Mouse (Mus musculus) kidney, postnatal 0 days (tissue): ENCODE data around the gene Pklr. TPM values are rescaled to one million over a fixed set of nuclear protein-coding genes. Genes with fewer than 3 reads are reported as not detected.

Experiments
- ATAC-seq: fragments of 200-750 bp; cut with Nextera tagmentation; replicated peaks from 2 replicates; pipeline ENCODE4 v1.8.0; 2017; ENCODE audit warnings: low read depth, moderate number of reproducible peaks, moderate TSS enrichment, moderate library complexity; ENCODE audit not compliant: low FRiP score
- DNase-seq: peaks from one replicate; pipeline ENCODE4 v3.0.0-alpha.2; 2016; ENCODE audit warnings: low spot score
- H3K27ac ChIP-seq: fragments of 300-500 bp; sonication (generic); 2 replicates; pipeline ENCODE4 v1.5.1; 2014; ENCODE audit warnings: mild to moderate bottlenecking
- H3K27me3 ChIP-seq: fragments of 300-500 bp; sonication (generic); 2 replicates; pipeline ENCODE4 v1.6.1; 2014; ENCODE audit warnings: low read length, mixed read lengths; ENCODE audit not compliant: insufficient read depth
- H3K36me3 ChIP-seq: fragments of 300-500 bp; sonication (generic); 2 replicates; pipeline ENCODE4 v1.6.1; 2014; ENCODE audit warnings: low read length, mixed read lengths; ENCODE audit not compliant: insufficient read depth
- H3K4me1 ChIP-seq: fragments of 300-500 bp; sonication (generic); replicated peaks from 2 replicates; pipeline ENCODE4 v1.6.1; 2014; ENCODE audit warnings: antibody characterized with exemption, low read length, mixed read lengths; ENCODE audit not compliant: insufficient read depth
- H3K4me2 ChIP-seq: fragments of 300-500 bp; sonication (generic); 2 replicates; pipeline ENCODE4 v1.6.1; 2014; ENCODE audit warnings: mild to moderate bottlenecking, low read length, moderate library complexity, mixed read lengths
- H3K4me3 ChIP-seq: fragments of 300-500 bp; sonication (generic); replicated peaks from 2 replicates; pipeline ENCODE4 v1.5.1; 2014; ENCODE audit warnings: low read depth, low read length
- H3K9ac ChIP-seq: fragments of 300-500 bp; sonication (generic); 2 replicates; pipeline ENCODE4 v1.6.1; 2014; ENCODE audit warnings: low read depth, low read length
- H3K9me3 ChIP-seq: fragments of 300-500 bp; sonication (generic); replicated peaks from 2 replicates; pipeline ENCODE4 v1.6.1; 2016; ENCODE audit warnings: low read length, inconsistent platforms, mixed read lengths
- CTCF ChIP-seq: IDR thresholded peaks from 2 replicates; pipeline ENCODE4 v1.5.1; 2016; ENCODE audit warnings: antibody characterized with exemption, low read depth, mild to moderate bottlenecking, moderate library complexity
- WGBS: fragments of 180-500 bp; shearing (Covaris S2); extraction: QIAGEN DNeasy Blood & Tissue Kit; methylation state at CpG from one replicate; pipeline ENCODE4 v1.1.7; 2014; 5-methylcytosine and 5-hydroxymethylcytosine counted together
- polyA plus RNA-seq: library from polyadenylated mRNA; unstranded; fragments of >200 nt; fragmentation: Nextera tagmentation; extraction: Ambion mirVana; gene quantifications from 2 replicates; pipeline ENCODE4 v1.2.1, GENCODE M21; 2015

Pklr gene
- polyA plus RNA-seq, 1 experiment from 2014 or later, result 3.7 TPM

GRCm38 (mm10) chr3:89113058-89113457, 22.9 kb upstream of the Pklr start:
- Histone ChIP-seq H3K4me3 (no peak overlapping the region), H3K4me2 (no peak overlapping the region), H3K9me3 (no peaks in the 10 kb centered on the region), H3K9ac (no peak overlapping the region), H3K27me3 (no peaks in the 10 kb centered on the region), H3K4me1 (no peaks in the 10 kb centered on the region), H3K27ac (no peak overlapping the region), H3K36me3 (no peaks in the 10 kb centered on the region)
- no peak for TF ChIP-seq CTCF
- ATAC-seq (peak; percentile 75), DNase-seq (peak; percentile 20)
- WGBS, result 47% methylated on average over 4 of the region's 4 CpGs

- DNase-seq (peak; percentile 51), ATAC-seq (no peak; the same call in 1 of the 2 replicates)
- 13% methylated on average over 2 of the region's 2 CpGs for WGBS
- H3K36me3 ChIP-seq, result no peaks in the 10 kb centered on the region
- no peaks in the 10 kb centered on the region for H3K4me1 ChIP-seq
- H3K4me2 ChIP-seq, result no peak overlapping the region
- no peak overlapping the region for H3K4me3 ChIP-seq
- H3K9me3 ChIP-seq, result no peaks in the 10 kb centered on the region
- no peaks in the 10 kb centered on the region for H3K27me3 ChIP-seq
- peak; percentile 66 for TF ChIP-seq CTCF
- no peak overlapping the region for H3K27ac ChIP-seq
- H3K9ac ChIP-seq, result no peak overlapping the region
Measured at GRCm38 (mm10) chr3:89115522-89115921, 20.4 kb upstream of the Pklr start.

GRCm38 (mm10) chr3:89123313-89123712, 12.6 kb upstream of the Pklr start:
- Histone ChIP-seq H3K4me1 (no peaks in the 10 kb centered on the region), H3K4me2 (no peak overlapping the region), H3K4me3 (no peak overlapping the region), H3K9me3 (no peaks in the 10 kb centered on the region), H3K27ac (no peak overlapping the region), H3K27me3 (no peaks in the 10 kb centered on the region), H3K36me3 (no peaks in the 10 kb centered on the region), H3K9ac (no peak overlapping the region)
- 0 out of 2 replicates have a peak, but pooled peaks have one; percentile 40 for ATAC-seq
- no peak for DNase-seq
- WGBS, result 64% methylated on average over 2 of the region's 2 CpGs
- no peak for TF ChIP-seq CTCF

- no peaks in the 10 kb centered on the region for H3K36me3 ChIP-seq
- H3K9me3 ChIP-seq, result no peaks in the 10 kb centered on the region
- H3K4me3 ChIP-seq, result no peak overlapping the region
- H3K4me2 ChIP-seq, result no peak overlapping the region
- ATAC-seq, result no peak
- H3K9ac ChIP-seq, result no peak overlapping the region
- DNase-seq, result no peak
- no peak for TF ChIP-seq CTCF
- 58% methylated on average over 3 of the region's 3 CpGs for WGBS
- no peak overlapping the region for H3K27ac ChIP-seq
- H3K27me3 ChIP-seq, result no peaks in the 10 kb centered on the region
- no peaks in the 10 kb centered on the region for H3K4me1 ChIP-seq
Measured at GRCm38 (mm10) chr3:89124241-89124640, 11.7 kb upstream of the Pklr start.

GRCm38 (mm10) chr3:89125981-89126380, 10.0 kb upstream of the Pklr start:
- no peaks in the 10 kb centered on the region for H3K27me3 ChIP-seq
- no peaks in the 10 kb centered on the region for H3K36me3 ChIP-seq
- DNase-seq (no peak), ATAC-seq (no peak)
- H3K9ac ChIP-seq, result no peak overlapping the region
- no peak overlapping the region for H3K4me2 ChIP-seq
- H3K4me1 ChIP-seq, result no peaks in the 10 kb centered on the region
- WGBS, result 85% methylated on average over 3 of the region's 3 CpGs
- no peaks in the 10 kb centered on the region for H3K9me3 ChIP-seq
- no peak overlapping the region for H3K4me3 ChIP-seq
- no peak overlapping the region for H3K27ac ChIP-seq
- TF ChIP-seq CTCF, result no peak

- DNase-seq (no peak), ATAC-seq (no peak)
- Histone ChIP-seq H3K9me3 (no peaks in the 10 kb centered on the region), H3K27ac (no peak overlapping the region), H3K4me3 (no peak overlapping the region), H3K27me3 (no peaks in the 10 kb centered on the region), H3K4me2 (no peak overlapping the region), H3K4me1 (0 out of 2 replicates have a peak, but pooled peaks cover 3% of the 10 kb centered on the region), H3K36me3 (no peaks in the 10 kb centered on the region), H3K9ac (no peak overlapping the region)
- WGBS, result 83% methylated on average over 3 of the region's 3 CpGs
- TF ChIP-seq CTCF, result no peak
Measured at GRCm38 (mm10) chr3:89129908-89130307, 6.0 kb upstream of the Pklr start.

GRCm38 (mm10) chr3:89131816-89132215, 4.1 kb upstream of the Pklr start:
- Histone ChIP-seq H3K9me3 (no peaks in the 10 kb centered on the region), H3K9ac (0 out of 2 replicates have a peak overlapping the region, but pooled peaks have one; percentile 23), H3K36me3 (no peaks in the 10 kb centered on the region), H3K4me2 (peak overlapping the region; percentile 55), H3K27me3 (no peaks in the 10 kb centered on the region), H3K4me3 (0 out of 2 replicates have a peak overlapping the region, but pooled peaks have one; percentile 15), H3K27ac (no peak overlapping the region), H3K4me1 (0 out of 2 replicates have a peak, but pooled peaks cover 3% of the 10 kb centered on the region)
- ATAC-seq, result no peak
- WGBS, result 42% methylated on average over 4 of the region's 4 CpGs
- no peak for TF ChIP-seq CTCF
- no peak for DNase-seq
